Mouse (Mus musculus) kidney, postnatal 10 days (tissue): ENCODE measurements around the gene Reep6.

ENCODE experiments used
- DNase-seq: peaks from one replicate; pipeline ENCODE4 v3.0.0; 2021; ENCODE audit warnings: mixed read lengths

Reep6 gene

GRCm38 (mm10) chr10:80356001-80356682 is 26.4 kb downstream of the Reep6 start, which contains the start of gene Plk5:
Gene Plk5, plus strand, starts transcription at chr10:80356459.
- no peak for DNase-seq

- DNase-seq: no peak
Measured at GRCm38 (mm10) chr10:80356737-80357136, 27.0 kb downstream of the Reep6 start.

GRCm38 (mm10) chr10:80357336-80357735 is 27.6 kb downstream of the Reep6 start:
- no peak for DNase-seq

GRCm38 (mm10) chr10:80357994-80358639 is 28.4 kb downstream of the Reep6 start:
- peak; percentile 65 for DNase-seq

GRCm38 (mm10) chr10:80363734-80364133 is 34.0 kb downstream of the Reep6 start:
- DNase-seq: no peak

GRCm38 (mm10) chr10:80365736-80366135 is 36.0 kb downstream of the Reep6 start:
- DNase-seq: no peak

GRCm38 (mm10) chr10:80367954-80368353 is 38.2 kb downstream of the Reep6 start:
- no peak for DNase-seq

GRCm38 (mm10) chr10:80368392-80368791 is 38.6 kb downstream of the Reep6 start:
- DNase-seq: no peak

GRCm38 (mm10) chr10:80369995-80370747 is 40.4 kb downstream of the Reep6 start:
- no peak for DNase-seq

- DNase-seq: peak; percentile 71
Measured at GRCm38 (mm10) chr10:80371411-80371966, 41.7 kb downstream of the Reep6 start.

- DNase-seq: no peak
Measured at GRCm38 (mm10) chr10:80371983-80372382, 42.2 kb downstream of the Reep6 start.

GRCm38 (mm10) chr10:80372706-80373105 is 43.0 kb downstream of the Reep6 start:
- DNase-seq: no peak

- DNase-seq: peak; percentile 88
Measured at GRCm38 (mm10) chr10:80374063-80374462, 44.3 kb downstream of the Reep6 start.

GRCm38 (mm10) chr10:80376160-80376559 is 46.4 kb downstream of the Reep6 start:
- peak; percentile 97 for DNase-seq

- peak; percentile 62 for DNase-seq
Measured at GRCm38 (mm10) chr10:80377716-80378115, 48.0 kb downstream of the Reep6 start.

- DNase-seq: no peak
Measured at GRCm38 (mm10) chr10:80382641-80383365, 53.0 kb downstream of the Reep6 start.

- DNase-seq: no peak
Measured at GRCm38 (mm10) chr10:80383431-80383830, 53.7 kb downstream of the Reep6 start.

- DNase-seq: no peak
Measured at GRCm38 (mm10) chr10:80384115-80384639, 54.4 kb downstream of the Reep6 start.

- no peak for DNase-seq
Measured at GRCm38 (mm10) chr10:80384709-80385108, 55.0 kb downstream of the Reep6 start.

GRCm38 (mm10) chr10:80385310-80385709 is 55.6 kb downstream of the Reep6 start:
- DNase-seq: no peak
